ENCODE assay signal across 15 mouse cellular contexts in the genomic region with DNA sequence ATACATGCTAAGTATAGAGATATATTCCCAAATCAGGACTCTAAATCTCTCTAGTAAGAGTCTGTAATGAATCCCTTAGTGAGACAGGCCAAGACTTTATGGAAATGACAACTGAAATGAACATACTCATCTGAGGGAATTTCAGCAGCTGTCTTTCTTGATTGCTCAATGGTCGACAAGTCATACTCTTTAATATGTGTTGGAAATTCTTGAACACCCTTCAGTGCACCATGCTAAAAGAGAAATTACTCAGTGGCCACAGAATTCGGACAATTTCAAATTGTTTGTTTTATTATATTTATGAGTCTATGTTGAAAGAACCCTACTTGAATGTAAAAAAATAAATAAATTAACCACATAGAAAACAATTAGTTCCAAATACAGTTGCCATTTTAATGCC.
"Had no signal": no experiment of that assay in that cellular context is flagged by ENCODE, and none has a peak within 500 bp of the region (broad histone marks: within the 10 kb centered on the region; RNA-seq: fewer than 3 reads in every experiment).

No protein-coding gene starts in this region.

- H3K4me1 ChIP-seq: lung, embryonic 15.5 days; midbrain, embryonic 10.5 days; neural tube, embryonic 12.5 days; stomach, embryonic 15.5 days had no signal

- DNase-seq: lung, adult 2 months; lung, postnatal 4 days; midbrain, embryonic 14.5 days; right cerebral cortex, postnatal 14 days; thymus, adult 2 months; thymus, postnatal 25 days; thymus, postnatal 4 days had no signal

- H3K36me3 ChIP-seq: lung, embryonic 15.5 days; midbrain, embryonic 10.5 days; midbrain, embryonic 12.5 days; neural tube, embryonic 12.5 days; stomach, embryonic 15.5 days had no signal

- H3K27me3 ChIP-seq: lung, embryonic 15.5 days; midbrain, embryonic 12.5 days; neural tube, embryonic 12.5 days; stomach, embryonic 15.5 days had no signal

- H3K9ac ChIP-seq: lung, embryonic 15.5 days; midbrain, embryonic 12.5 days; neural tube, embryonic 12.5 days; stomach, embryonic 15.5 days had no signal

- H3K9me3 ChIP-seq: lung, embryonic 15.5 days; midbrain, embryonic 10.5 days; midbrain, embryonic 12.5 days; neural tube, embryonic 12.5 days; stomach, embryonic 15.5 days had no signal

- ATAC-seq: lung, postnatal 0 days; midbrain, embryonic 16.5 days had no signal

- H3K27ac ChIP-seq: lung, embryonic 15.5 days; midbrain, embryonic 10.5 days; midbrain, embryonic 12.5 days; neural tube, embryonic 12.5 days; stomach, embryonic 15.5 days; stomach, postnatal 0 days had no signal

- H3K4me3 ChIP-seq: lung, embryonic 15.5 days; midbrain, embryonic 10.5 days; midbrain, embryonic 12.5 days; neural tube, embryonic 12.5 days; stomach, embryonic 15.5 days had no signal

- H3K4me2 ChIP-seq: lung, embryonic 15.5 days; midbrain, embryonic 12.5 days; neural tube, embryonic 12.5 days; stomach, embryonic 15.5 days had no signal
